Mouse (Mus musculus) intestine, embryonic 15.5 days (tissue): Measurements from ENCODE around the gene Pfn5. TPM values are rescaled to one million over a fixed set of nuclear protein-coding genes. Genes with fewer than 3 reads are reported as not detected.
A peak's percentile ranks its signal among the peaks of the same experiment; 100 is the strongest.
"Not testable (repeated sequence)": the region's sequence is repeated elsewhere in the genome, so short reads cannot be mapped to it uniquely, and the experiment has no call there.

Experiments used
- ATAC-seq: fragments of 200-750 bp; cut with Nextera tagmentation; 2 replicates; pipeline ENCODE4 v1.8.0; 2017; ENCODE audit warnings: moderate TSS enrichment, moderate library complexity
- H3K27ac ChIP-seq: fragments of 300-500 bp; sonication (generic); 2 replicates; pipeline ENCODE4 v1.5.1; 2015; ENCODE audit warnings: mild to moderate bottlenecking, inconsistent platforms
- H3K27me3 ChIP-seq: fragments of 300-500 bp; sonication (generic); replicated peaks from 2 replicates; pipeline ENCODE4 v1.6.1; 2015; ENCODE audit warnings: inconsistent platforms
- H3K36me3 ChIP-seq: fragments of 300-500 bp; sonication (generic); 2 replicates; pipeline ENCODE4 v1.6.1; 2015; ENCODE audit warnings: inconsistent platforms
- H3K4me1 ChIP-seq: fragments of 300-500 bp; sonication (generic); replicated peaks from 2 replicates; pipeline ENCODE4 v1.6.1; 2015; ENCODE audit warnings: inconsistent platforms
- H3K4me2 ChIP-seq: fragments of 300-500 bp; sonication (generic); replicated peaks from 2 replicates; pipeline ENCODE4 v1.6.1; 2015; ENCODE audit warnings: mild to moderate bottlenecking, inconsistent platforms
- H3K4me3 ChIP-seq: fragments of 300-500 bp; sonication (generic); replicated peaks from 2 replicates; pipeline ENCODE4 v1.5.1; 2015; ENCODE audit warnings: inconsistent platforms
- H3K9ac ChIP-seq: fragments of 300-500 bp; sonication (generic); 2 replicates; pipeline ENCODE4 v1.6.1; 2015; ENCODE audit warnings: inconsistent platforms
- H3K9me3 ChIP-seq: fragments of 300-500 bp; sonication (generic); 2 replicates; pipeline ENCODE4 v1.6.1; 2016; ENCODE audit warnings: inconsistent platforms
- WGBS: fragments of 180-500 bp; shearing (Covaris S2); methylation state at CpG from one replicate; pipeline ENCODE4 v1.1.7; 2015; 5-methylcytosine and 5-hydroxymethylcytosine counted together
- polyA plus RNA-seq: library from polyadenylated mRNA; unstranded; fragments of >200 nt; fragmentation: Nextera tagmentation; extraction: Ambion mirVana; gene quantifications from 2 replicates; pipeline ENCODE4 v1.2.1, GENCODE M21; 2015

The Pfn5 gene
- polyA plus RNA-seq, result not detected in 2 replicates

- no peak within 1 kb of the TSS for H3K4me3 ChIP-seq
- no peak within 1 kb of the TSS for H3K4me2 ChIP-seq
- no peak within 1 kb of the TSS for H3K9ac ChIP-seq
- H3K27ac ChIP-seq, result no peak within 1 kb of the TSS
- no peaks in the 10 kb centered on the region for H3K27me3 ChIP-seq
- no peaks in the 10 kb centered on the region for H3K36me3 ChIP-seq
- no peaks in the 10 kb centered on the region for H3K9me3 ChIP-seq
- 80% methylated on average over 2 of the region's 2 CpGs for WGBS
- ATAC-seq, result no peak
- no peaks in the 10 kb centered on the region for H3K4me1 ChIP-seq
Measured at GRCm38 (mm10) chrX:95557887-95558286, at the start of gene Pfn5, which contains the start of gene Asb12. Gene Pfn5, plus strand, starts transcription at chrX:95558104. Gene Asb12, minus strand, starts transcription at chrX:95557987.

GRCm38 (mm10) chrX:95523883-95524282 lies 34.0 kb upstream of the Pfn5 start:
- no peak overlapping the region for H3K4me2 ChIP-seq
- ATAC-seq, result no peak
- no peaks in the 10 kb centered on the region for H3K9me3 ChIP-seq
- H3K4me1 ChIP-seq, result no peaks in the 10 kb centered on the region
- H3K9ac ChIP-seq, result no peak overlapping the region
- H3K36me3 ChIP-seq, result no peaks in the 10 kb centered on the region
- H3K27ac ChIP-seq, result no peak overlapping the region
- no peak overlapping the region for H3K4me3 ChIP-seq
- no peaks in the 10 kb centered on the region for H3K27me3 ChIP-seq

GRCm38 (mm10) chrX:95525166-95525565 lies 32.7 kb upstream of the Pfn5 start:
- H3K4me3 ChIP-seq, result no peak overlapping the region
- H3K27ac ChIP-seq, result no peak overlapping the region
- no peak for ATAC-seq
- H3K4me2 ChIP-seq, result no peak overlapping the region
- H3K9me3 ChIP-seq, result no peaks in the 10 kb centered on the region
- no peaks in the 10 kb centered on the region for H3K27me3 ChIP-seq
- no peaks in the 10 kb centered on the region for H3K4me1 ChIP-seq
- H3K9ac ChIP-seq, result no peak overlapping the region
- 65% methylated on average over 2 of the region's 2 CpGs for WGBS
- no peaks in the 10 kb centered on the region for H3K36me3 ChIP-seq

- not testable (repeated sequence) for H3K27ac ChIP-seq, H3K4me3 ChIP-seq, H3K27me3 ChIP-seq, H3K4me2 ChIP-seq, H3K9ac ChIP-seq, H3K4me1 ChIP-seq, H3K36me3 ChIP-seq, ATAC-seq, H3K9me3 ChIP-seq
- 95% methylated on average over 2 of the region's 2 CpGs for WGBS
Measured at GRCm38 (mm10) chrX:95535493-95535892, 22.4 kb upstream of the Pfn5 start.

GRCm38 (mm10) chrX:95554321-95554720 lies 3.6 kb upstream of the Pfn5 start:
- WGBS, result 75% methylated on average over 4 of the region's 4 CpGs
- Histone ChIP-seq H3K4me1 (no peaks in the 10 kb centered on the region), H3K9me3 (no peaks in the 10 kb centered on the region), H3K4me2 (no peak overlapping the region), H3K4me3 (no peak overlapping the region), H3K27ac (no peak overlapping the region), H3K27me3 (no peaks in the 10 kb centered on the region), H3K36me3 (no peaks in the 10 kb centered on the region), H3K9ac (no peak overlapping the region)
- no peak for ATAC-seq

GRCm38 (mm10) chrX:95600609-95601008 lies 42.7 kb downstream of the Pfn5 start:
- no peak overlapping the region for H3K4me3 ChIP-seq
- H3K27ac ChIP-seq, result no peak overlapping the region
- H3K9ac ChIP-seq, result no peak overlapping the region
- no peaks in the 10 kb centered on the region for H3K4me1 ChIP-seq
- H3K27me3 ChIP-seq, result no peaks in the 10 kb centered on the region
- 49% methylated on average over 5 of the region's 5 CpGs for WGBS
- no peaks in the 10 kb centered on the region for H3K36me3 ChIP-seq
- peak; percentile 61 for ATAC-seq
- H3K4me2 ChIP-seq, result no peak overlapping the region
- no peaks in the 10 kb centered on the region for H3K9me3 ChIP-seq

Other genes with a start within 250 kb of the Pfn5 start
- gene Amer1, start 113.2 kb upstream of the Pfn5 start, polyA plus RNA-seq, result 10.2 and 10.7 TPM in 2 replicates
- 0.23 TPM in 1 of 2 replicates, not detected in the other for gene Asb12, start 117 bp upstream of the Pfn5 start, polyA plus RNA-seq
- 14.6 and 16.9 TPM in 2 replicates for gene Zc4h2, start 100.4 kb downstream of the Pfn5 start, polyA plus RNA-seq
- 2.1 and 2.5 TPM in 2 replicates for gene Zc3h12b, start 153.6 kb downstream of the Pfn5 start, polyA plus RNA-seq